Mouse (Mus musculus): ENCODE results near the gene B3gat2.

Gene B3gat2

GRCm38 (mm10) chr1:23834819-23835218 lies 73.3 kb downstream of the B3gat2 start:
- no peak for DNase-seq

GRCm38 (mm10) chr1:23836630-23837029 lies 75.1 kb downstream of the B3gat2 start:
- DNase-seq: no peak

GRCm38 (mm10) chr1:23840924-23841323 lies 79.4 kb downstream of the B3gat2 start:
- DNase-seq: no peak

- DNase-seq: no peak
Measured at GRCm38 (mm10) chr1:23842629-23843028, 81.1 kb downstream of the B3gat2 start.

- DNase-seq: no peak
Measured at GRCm38 (mm10) chr1:23843790-23844189, 82.2 kb downstream of the B3gat2 start.

- DNase-seq: no peak
Measured at GRCm38 (mm10) chr1:23845007-23845406, 83.5 kb downstream of the B3gat2 start.

GRCm38 (mm10) chr1:23846044-23846680 lies 84.6 kb downstream of the B3gat2 start:
- DNase-seq: no peak

GRCm38 (mm10) chr1:23855623-23856022 lies 94.1 kb downstream of the B3gat2 start:
- DNase-seq: no peak

- no peak for DNase-seq
Measured at GRCm38 (mm10) chr1:23860944-23861343, 99.4 kb downstream of the B3gat2 start.

- DNase-seq: no peak
Measured at GRCm38 (mm10) chr1:23865566-23865965, 104.0 kb downstream of the B3gat2 start.

- DNase-seq: no peak
Measured at GRCm38 (mm10) chr1:23867350-23867862, 105.9 kb downstream of the B3gat2 start.

- DNase-seq: no peak
Measured at GRCm38 (mm10) chr1:23872194-23872593, 110.6 kb downstream of the B3gat2 start.

- DNase-seq: no peak
Measured at GRCm38 (mm10) chr1:23882681-23883080, 121.1 kb downstream of the B3gat2 start.

GRCm38 (mm10) chr1:23884087-23884668 lies 122.6 kb downstream of the B3gat2 start:
- no peak for DNase-seq

GRCm38 (mm10) chr1:23884914-23885313 lies 123.4 kb downstream of the B3gat2 start:
- no peak for DNase-seq

GRCm38 (mm10) chr1:23892072-23892471 lies 130.5 kb downstream of the B3gat2 start:
- DNase-seq: no peak

Measured in thymus, postnatal 36 days (tissue).